Mouse (Mus musculus) hindbrain, embryonic 14.5 days (tissue): Measurements from ENCODE around the gene Loxl1. TPM values are rescaled to one million over a fixed set of nuclear protein-coding genes. Genes with fewer than 3 reads are reported as not detected.

Experiments used
- ATAC-seq: fragments of 200-750 bp; cut with Nextera tagmentation; 2 replicates; pipeline ENCODE4 v1.8.0; 2017; ENCODE audit warnings: moderate number of reproducible peaks, mild to moderate bottlenecking, moderate TSS enrichment, moderate library complexity; ENCODE audit not compliant: low FRiP score
- DNase-seq: peaks from one replicate; pipeline ENCODE4 v3.0.0-alpha.2; 2015; ENCODE audit warnings: low spot score
- H3K27ac ChIP-seq: fragments of 300-500 bp; sonication (generic); 2 replicates; pipeline ENCODE4 v1.5.1; 2014; ENCODE audit warnings: mild to moderate bottlenecking, moderate library complexity
- H3K27me3 ChIP-seq: fragments of 300-500 bp; sonication (generic); 2 replicates; pipeline ENCODE4 v1.6.1; 2014; ENCODE audit warnings: mild to moderate bottlenecking, low read length, mixed read lengths; ENCODE audit not compliant: control insufficient read depth, insufficient read depth
- H3K36me3 ChIP-seq: fragments of 300-500 bp; sonication (generic); replicated peaks from 2 replicates; pipeline ENCODE4 v1.6.1; 2014; ENCODE audit not compliant: control insufficient read depth, insufficient read depth
- H3K4me1 ChIP-seq: fragments of 300-500 bp; sonication (generic); replicated peaks from 2 replicates; pipeline ENCODE4 v1.6.1; 2014; ENCODE audit warnings: antibody characterized with exemption, low read length, mixed read lengths; ENCODE audit not compliant: control insufficient read depth, insufficient read depth
- H3K4me2 ChIP-seq: fragments of 300-500 bp; sonication (generic); replicated peaks from 2 replicates; pipeline ENCODE4 v1.6.1; 2014; ENCODE audit warnings: mild to moderate bottlenecking, moderate library complexity
- H3K4me3 ChIP-seq: fragments of 300-500 bp; sonication (generic); replicated peaks from 2 replicates; pipeline ENCODE4 v1.5.1; 2014; ENCODE audit warnings: mild to moderate bottlenecking, low read length
- H3K9ac ChIP-seq: fragments of 300-500 bp; sonication (generic); 2 replicates; pipeline ENCODE4 v1.6.1; 2014
- H3K9me3 ChIP-seq: fragments of 300-500 bp; sonication (generic); 2 replicates; pipeline ENCODE4 v1.6.1; 2016; ENCODE audit warnings: low read length; ENCODE audit not compliant: control insufficient read depth
- WGBS: fragments of 180-500 bp; shearing (Covaris S2); extraction: QIAGEN DNeasy Blood & Tissue Kit; methylation state at CpG from one replicate; pipeline ENCODE4 v1.1.7; 2014; 5-methylcytosine and 5-hydroxymethylcytosine counted together
- polyA plus RNA-seq: library from polyadenylated mRNA; unstranded; fragments of >200 nt; fragmentation: Nextera tagmentation; extraction: Ambion mirVana; gene quantifications from 2 replicates; pipeline ENCODE4 v1.2.1, GENCODE M21; 2014

Loxl1 gene
- polyA plus RNA-seq, 1 experiment from 2014 or later: 9.6 TPM

- Histone ChIP-seq H3K9ac (no peak overlapping the region), H3K4me2 (no peak overlapping the region), H3K27me3 (peaks cover 17% of the 10 kb centered on the region), H3K9me3 (no peaks in the 10 kb centered on the region), H3K36me3 (no peaks in the 10 kb centered on the region), H3K27ac (no peak overlapping the region), H3K4me1 (peaks cover 39% of the 10 kb centered on the region), H3K4me3 (no peak overlapping the region)
- 61% methylated on average over 7 of the region's 7 CpGs for WGBS
- no peak for ATAC-seq
- no peak for DNase-seq
Measured at GRCm38 (mm10) chr9:58316784-58317183, 3.8 kb upstream of the Loxl1 start.

- no peak for DNase-seq
- H3K9ac ChIP-seq: no peak overlapping the region
- H3K27me3 ChIP-seq: peaks cover 26% of the 10 kb centered on the region
Measured at GRCm38 (mm10) chr9:58315850-58316249, 2.9 kb upstream of the Loxl1 start.

GRCm38 (mm10) chr9:58314682-58315360 lies 1.8 kb upstream of the Loxl1 start:
- Histone ChIP-seq H3K36me3 (no peaks in the 10 kb centered on the region), H3K27ac (peak overlapping the region; percentile 47; the same call in 1 of the 2 replicates), H3K27me3 (peaks cover 26% of the 10 kb centered on the region), H3K9ac (0 out of 2 replicates have a peak overlapping the region, but pooled peaks have one; percentile 24), H3K4me2 (no peak overlapping the region), H3K4me1 (peaks cover 39% of the 10 kb centered on the region), H3K9me3 (no peaks in the 10 kb centered on the region), H3K4me3 (no peak overlapping the region)
- WGBS: 41% methylated on average over 5 of the region's 5 CpGs
- peak; percentile 46; the same call in 1 of the 2 replicates for ATAC-seq
- DNase-seq: no peak

More at GRCm38 (mm10) chr9:58315850-58316249, 2.9 kb upstream of the Loxl1 start:
- Histone ChIP-seq H3K27ac (0 out of 2 replicates have a peak overlapping the region, but pooled peaks have one; percentile 47), H3K4me2 (no peak overlapping the region), H3K9me3 (no peaks in the 10 kb centered on the region), H3K36me3 (no peaks in the 10 kb centered on the region), H3K4me1 (peaks cover 39% of the 10 kb centered on the region), H3K4me3 (no peak overlapping the region)
- WGBS: 86% methylated on average over 2 of the region's 2 CpGs
- ATAC-seq: no peak

- Histone ChIP-seq H3K4me3 (peak overlapping the region; percentile 35), H3K27ac (no peak overlapping the region; the same call in 1 of the 2 replicates), H3K9ac (peak overlapping the region; percentile 46), H3K36me3 (no peaks in the 10 kb centered on the region), H3K9me3 (no peaks in the 10 kb centered on the region), H3K27me3 (peaks cover 26% of the 10 kb centered on the region), H3K4me1 (peaks cover 42% of the 10 kb centered on the region), H3K4me2 (peak overlapping the region; percentile 59)
- 1% methylated on average over 63 of the region's 72 CpGs for WGBS
- ATAC-seq (peak; percentile 7; the same call in 1 of the 2 replicates), DNase-seq (no peak)
Measured at GRCm38 (mm10) chr9:58312196-58312943, 616 bp downstream of the Loxl1 start.

- ATAC-seq (no peak), DNase-seq (no peak)
- 53% methylated on average over 33 of the region's 33 CpGs for WGBS
- peak overlapping the region; percentile 59 for H3K4me2 ChIP-seq
- peak overlapping the region; percentile 46; the same call in 1 of the 2 replicates for H3K9ac ChIP-seq
- H3K4me3 ChIP-seq: peak overlapping the region; percentile 35
- H3K9me3 ChIP-seq: no peaks in the 10 kb centered on the region
- H3K27ac ChIP-seq: no peak overlapping the region
- no peaks in the 10 kb centered on the region for H3K36me3 ChIP-seq
- peaks cover 36% of the 10 kb centered on the region for H3K4me1 ChIP-seq
- H3K27me3 ChIP-seq: peaks cover 26% of the 10 kb centered on the region
Measured at GRCm38 (mm10) chr9:58311191-58311910, 1.6 kb downstream of the Loxl1 start.

GRCm38 (mm10) chr9:58310043-58310660 lies 2.8 kb downstream of the Loxl1 start:
- Histone ChIP-seq H3K36me3 (no peaks in the 10 kb centered on the region), H3K27ac (no peak overlapping the region), H3K4me2 (no peak overlapping the region), H3K9ac (no peak overlapping the region), H3K9me3 (no peaks in the 10 kb centered on the region), H3K4me3 (no peak overlapping the region), H3K27me3 (peaks cover 26% of the 10 kb centered on the region), H3K4me1 (peaks cover 34% of the 10 kb centered on the region)
- no peak for DNase-seq
- 68% methylated on average over 14 of the region's 14 CpGs for WGBS
- no peak for ATAC-seq

GRCm38 (mm10) chr9:58308395-58308794 lies 4.6 kb downstream of the Loxl1 start:
- Histone ChIP-seq H3K4me1 (peaks cover 31% of the 10 kb centered on the region), H3K27me3 (peaks cover 25% of the 10 kb centered on the region), H3K4me2 (no peak overlapping the region), H3K27ac (no peak overlapping the region), H3K9ac (no peak overlapping the region), H3K9me3 (no peaks in the 10 kb centered on the region), H3K36me3 (no peaks in the 10 kb centered on the region), H3K4me3 (no peak overlapping the region)
- WGBS: 29% methylated on average over 6 of the region's 6 CpGs
- no peak for ATAC-seq
- no peak for DNase-seq

- Histone ChIP-seq H3K4me2 (no peak overlapping the region), H3K27me3 (no peaks in the 10 kb centered on the region), H3K36me3 (no peaks in the 10 kb centered on the region), H3K9ac (no peak overlapping the region), H3K27ac (no peak overlapping the region), H3K9me3 (no peaks in the 10 kb centered on the region), H3K4me3 (no peak overlapping the region), H3K4me1 (0 out of 2 replicates have a peak, but pooled peaks cover 20% of the 10 kb centered on the region)
- no peak for ATAC-seq
- DNase-seq: no peak
- WGBS: 30% methylated on average over 6 of the region's 6 CpGs
Measured at GRCm38 (mm10) chr9:58305686-58306085, 7.3 kb downstream of the Loxl1 start.
